Mouse (Mus musculus) liver, adult 2 months (tissue): ENCODE measurements around the gene Tmcc3. TPM values are rescaled to one million over a fixed set of nuclear protein-coding genes. Genes with fewer than 3 reads are reported as not detected.

ENCODE experiments used
- DNase-seq: peaks from one replicate; pipeline ENCODE4 v3.0.0-alpha.2; 2011; ENCODE audit warnings: low read depth, low spot score; ENCODE audit errors: extremely low read depth
- H3K27ac ChIP-seq: fragments of 200-500 bp; replicated peaks from 2 replicates; pipeline ENCODE4 v1.5.1; 2012; ENCODE audit warnings: low read depth, mild to moderate bottlenecking, control low read depth, inconsistent platforms, low read length; ENCODE audit not compliant: insufficient read depth
- H3K27me3 ChIP-seq: fragments of 200-500 bp; 2 replicates; pipeline ENCODE4 v1.6.1; 2012; ENCODE audit warnings: mild to moderate bottlenecking, moderate library complexity, low read length, inconsistent platforms; ENCODE audit not compliant: control insufficient read depth, insufficient read depth
- H3K36me3 ChIP-seq: fragments of 200-500 bp; 2 replicates; pipeline ENCODE4 v1.6.1; 2012; ENCODE audit warnings: low read length, inconsistent platforms; ENCODE audit not compliant: control insufficient read depth, insufficient read depth
- H3K4me1 ChIP-seq: fragments of 200-500 bp; 2 replicates; pipeline ENCODE4 v1.6.1; 2011; ENCODE audit warnings: low read length; ENCODE audit not compliant: control insufficient read depth, insufficient read depth
- H3K4me3 ChIP-seq: fragments of 200-500 bp; 2 replicates; pipeline ENCODE4 v1.5.1; 2011; ENCODE audit warnings: low read depth, mild to moderate bottlenecking, control low read depth, low read length, moderate library complexity; ENCODE audit not compliant: insufficient read depth
- H3K79me2 ChIP-seq: fragments of 200-500 bp; 2 replicates; pipeline ENCODE4 v1.6.1; 2012; ENCODE audit warnings: inconsistent platforms, mild to moderate bottlenecking, low read length, moderate library complexity; ENCODE audit not compliant: control insufficient read depth, insufficient read depth
- H3K9ac ChIP-seq: fragments of 200-500 bp; 2 replicates; pipeline ENCODE4 v1.6.1; 2012; ENCODE audit warnings: low read depth, mild to moderate bottlenecking, control low read depth, inconsistent platforms, low read length
- CTCF ChIP-seq: fragments of 200-500 bp; IDR thresholded peaks from 2 replicates; pipeline ENCODE4 v1.5.1; 2011; ENCODE audit warnings: low read depth, low read length, control low read depth
- POLR2A ChIP-seq: fragments of 200-500 bp; IDR thresholded peaks from 2 replicates; pipeline ENCODE4 v1.6.1; 2011; ENCODE audit warnings: low read length, control low read depth; ENCODE audit not compliant: insufficient read depth; ENCODE audit errors: extremely low read depth
- WGBS: fragments of 180-500 bp; shearing (Covaris S2); methylation state at CpG from one replicate; pipeline ENCODE4 v1.1.7; 2018; 5-methylcytosine and 5-hydroxymethylcytosine counted together
- polyA plus RNA-seq: library from polyadenylated mRNA; depleted of rRNA; stranded (reverse); fragments of >200 nt; gene quantifications from 2 replicates; pipeline ENCODE4 v1.2.3, GENCODE M21; 2012
- total RNA-seq: library from RNA; depleted of rRNA; stranded (reverse); fragments of >200 nt; gene quantifications from 2 replicates; pipeline ENCODE4 v1.2.3, GENCODE M21; 2014

Tmcc3 gene
- total and polyA plus RNA-seq, 2 experiments, result 3.2 to 7.9 TPM

DNA sequence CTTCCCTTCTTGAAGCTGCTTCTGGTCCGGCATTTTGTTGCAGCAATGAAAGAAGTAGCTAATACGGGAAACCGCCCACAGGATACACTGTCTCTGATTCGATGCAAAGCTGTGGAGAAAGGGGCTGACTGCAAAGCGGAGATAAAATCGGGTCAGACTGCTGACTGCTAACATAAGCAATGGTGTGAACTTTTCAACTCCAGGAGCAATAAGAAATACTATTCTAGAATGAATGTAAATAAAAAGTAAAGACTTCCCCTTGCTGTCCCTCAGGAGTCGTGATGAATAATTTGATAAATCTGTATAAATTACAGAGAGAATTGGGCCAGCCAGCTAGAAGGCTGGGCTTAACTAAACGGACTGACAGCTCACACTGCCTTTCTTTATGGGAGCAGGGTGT lies 139.0 kb downstream of the Tmcc3 start:
- 59% methylated on average over 8 of the region's 8 CpGs for WGBS
- Histone ChIP-seq H3K9ac (no peak overlapping the region), H3K27ac (no peak overlapping the region), H3K4me3 (no peak overlapping the region), H3K4me1 (no peaks in the 10 kb centered on the region), H3K36me3 (no peaks in the 10 kb centered on the region), H3K79me2 (no peaks in the 10 kb centered on the region), H3K27me3 (peaks cover 2% of the 10 kb centered on the region; the same call in 1 of the 2 replicates)
- no peak for DNase-seq
- TF ChIP-seq POLR2A (no peak), CTCF (no peak)

DNA sequence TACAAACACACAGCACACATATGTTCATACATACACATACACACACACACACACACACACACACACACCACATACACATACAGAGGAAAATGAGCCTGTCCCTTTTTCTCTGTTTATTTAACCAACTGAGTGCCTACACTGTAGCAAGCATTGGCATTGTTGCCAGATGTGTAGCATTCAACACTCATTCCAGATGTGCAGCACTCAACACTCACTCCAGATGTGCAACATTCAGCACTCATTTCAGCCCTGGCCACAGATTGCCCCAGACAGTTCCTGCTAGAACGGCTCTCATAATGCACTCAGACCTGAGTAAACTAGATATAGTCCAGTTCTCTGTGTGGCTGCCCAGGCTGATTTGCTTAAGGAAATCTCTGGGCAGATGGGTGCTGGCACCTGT lies 145.7 kb downstream of the Tmcc3 start:
- H3K36me3 ChIP-seq, result no peaks in the 10 kb centered on the region
- no peaks in the 10 kb centered on the region for H3K27me3 ChIP-seq
- no peak overlapping the region for H3K9ac ChIP-seq
- no peak overlapping the region for H3K4me3 ChIP-seq
- 66% methylated on average over 1 of the region's 1 CpGs for WGBS
- no peak overlapping the region for H3K27ac ChIP-seq
- no peak for DNase-seq
- no peaks in the 10 kb centered on the region for H3K79me2 ChIP-seq
- no peaks in the 10 kb centered on the region for H3K4me1 ChIP-seq
- TF ChIP-seq CTCF (no peak), POLR2A (no peak)

- no peak overlapping the region for H3K9ac ChIP-seq
- no peak for DNase-seq
- no peak overlapping the region for H3K27ac ChIP-seq
- no peaks in the 10 kb centered on the region for H3K27me3 ChIP-seq
- WGBS, result 73% methylated on average over 6 of the region's 6 CpGs
- TF ChIP-seq POLR2A (no peak), CTCF (no peak)
- H3K36me3 ChIP-seq, result no peaks in the 10 kb centered on the region
- H3K79me2 ChIP-seq, result no peaks in the 10 kb centered on the region
- H3K4me3 ChIP-seq, result no peak overlapping the region
- H3K4me1 ChIP-seq, result no peaks in the 10 kb centered on the region; the same call in 1 of the 2 replicates
Observed at GRCm38 (mm10) chr10:94458690-94459089, 146.9 kb downstream of the Tmcc3 start.

DNA sequence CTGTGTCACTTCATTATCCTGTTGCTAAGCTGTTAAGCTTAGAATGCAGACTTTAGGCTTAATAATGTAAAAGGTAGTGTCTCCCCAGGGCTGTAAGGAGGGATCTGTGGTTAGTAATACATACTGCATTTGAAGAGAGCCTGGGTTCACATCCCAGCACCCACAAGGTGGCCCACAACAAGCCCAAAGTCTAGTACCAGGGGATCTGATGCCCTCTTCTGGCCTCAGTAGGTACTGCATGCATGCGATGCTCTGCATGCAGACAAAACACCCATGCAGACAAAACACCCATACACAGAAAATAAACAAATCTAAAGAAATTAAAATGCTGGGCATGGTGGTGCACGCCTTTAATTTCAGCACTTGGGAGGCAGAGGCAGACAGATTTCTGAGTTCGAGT lies 149.6 kb downstream of the Tmcc3 start:
- Histone ChIP-seq H3K27ac (no peak overlapping the region), H3K9ac (no peak overlapping the region), H3K4me3 (no peak overlapping the region), H3K36me3 (no peaks in the 10 kb centered on the region), H3K27me3 (no peaks in the 10 kb centered on the region), H3K4me1 (peaks cover under 1% of the 10 kb centered on the region), H3K79me2 (no peaks in the 10 kb centered on the region)
- no peak for DNase-seq
- WGBS, result 98% methylated on average over 3 of the region's 3 CpGs
- peak; percentile 63 for TF ChIP-seq CTCF
- TF ChIP-seq POLR2A, result no peak

GRCm38 (mm10) chr10:94461871-94462270 lies 150.1 kb downstream of the Tmcc3 start:
- H3K27ac ChIP-seq, result peak overlapping the region; percentile 55; the same call in 1 of the 2 replicates
- H3K79me2 ChIP-seq, result no peaks in the 10 kb centered on the region
- H3K4me1 ChIP-seq, result peaks cover 2% of the 10 kb centered on the region
- no peaks in the 10 kb centered on the region for H3K27me3 ChIP-seq
- no peak overlapping the region for H3K9ac ChIP-seq
- no peak for TF ChIP-seq CTCF
- TF ChIP-seq POLR2A, result no peak
- no peak overlapping the region for H3K4me3 ChIP-seq
- no peak for DNase-seq
- H3K36me3 ChIP-seq, result no peaks in the 10 kb centered on the region
- WGBS, result 81% methylated on average over 8 of the region's 8 CpGs

GRCm38 (mm10) chr10:94462386-94463064 lies 150.8 kb downstream of the Tmcc3 start:
- Histone ChIP-seq H3K36me3 (no peaks in the 10 kb centered on the region), H3K9ac (no peak overlapping the region), H3K79me2 (no peaks in the 10 kb centered on the region), H3K4me1 (peaks cover 2% of the 10 kb centered on the region), H3K27me3 (no peaks in the 10 kb centered on the region), H3K4me3 (no peak overlapping the region), H3K27ac (peak overlapping the region; percentile 55; the same call in 1 of the 2 replicates)
- TF ChIP-seq CTCF (no peak), POLR2A (no peak)
- 52% methylated on average over 15 of the region's 15 CpGs for WGBS
- peak; percentile 35 for DNase-seq
